In genomic region chr2:104356531-104356930, GRCm38 (mm10) we compare ENCODE assay signal across 25 mouse cellular contexts. TPM values are rescaled to one million over a fixed set of nuclear protein-coding genes. Genes with fewer than 3 reads are reported as not detected.
A peak's percentile ranks its signal among the peaks of the same experiment; 100 is the strongest.
DNase-seq lines count a peak whose midpoint lies in the region; ATAC-seq and TF ChIP-seq lines count a peak whose summit lies in the region.
"Had no signal": no experiment of that assay in that cellular context is flagged by ENCODE, and none has a peak within 500 bp of the region (broad histone marks: within the 10 kb centered on the region; RNA-seq: fewer than 3 reads in every experiment).

No protein-coding gene starts in this region.

- no peaks in the 10 kb centered on the region for H3K4me1 ChIP-seq in lung, adult 2 months (ENCODE audit: control insufficient read depth, insufficient read depth, low read length)
- H3K4me1 ChIP-seq: embryonic facial prominence, embryonic 12.5 days; embryonic facial prominence, embryonic 15.5 days; heart, embryonic 13.5 days had no signal

- H3K4me3 ChIP-seq in lung, adult 2 months (replicated peaks; ENCODE audit: extremely low read depth, low read depth, low read length) = no peak overlapping the region
- H3K4me3 ChIP-seq: embryonic facial prominence, embryonic 12.5 days; embryonic facial prominence, embryonic 15.5 days; heart, adult 2 months; heart, embryonic 10.5 days; heart, embryonic 13.5 days had no signal

- no peak for DNase-seq in frontal cortex, postnatal 10 days (ENCODE audit: low spot score in 2 of 2)
- DNase-seq in left cerebral cortex, postnatal 25 days (ENCODE audit: low spot score in 2 of 2) = peak; percentile 42 to 82
- DNase-seq in left cerebral cortex, postnatal 4 days = no peak
- DNase-seq in brain, adult 2 months (ENCODE audit: low read depth, low spot score) = peak; percentile 86
- DNase-seq in lung, adult 2 months = no peak
- DNase-seq: adrenal gland, adult 8-10 months; adrenal gland, postnatal 25 days; cerebellum, adult 18-20 months; cerebellum, adult 9-10 months; cerebellum, postnatal 14 days; forebrain, postnatal 0 days; gastrocnemius, postnatal 10 days; gastrocnemius, postnatal 36 days; heart, adult 2 months; heart, postnatal 14 days; heart, postnatal 4 days had no signal

- TF ChIP-seq CTCF in lung, adult 2 months (IDR thresholded peaks at IDR 0.05; ENCODE audit: insufficient read depth, low read length) = no peak

- ATAC-seq in frontal cortex, adult (ENCODE audit: low TSS enrichment) = peak; percentile 39
- ATAC-seq: activated CD4-positive, CD25-positive, alpha-beta regulatory T cell, adult 4 months; forebrain, embryonic 14.5 days; forebrain, postnatal 0 days; hindbrain, postnatal 0 days had no signal

- no peak for TF ChIP-seq POLR2A in lung, adult 2 months (IDR thresholded peaks at IDR 0.05; ENCODE audit: borderline replicate concordance, extremely low read depth, low read depth, low read length)

- intact Hi-C loops in left cerebral cortex, postnatal 25 days (cut with DNase I) = no loop called here
- intact Hi-C loops in left cerebral cortex, postnatal 4 days (cut with DNase I) = no loop called here

- WGBS in lung, adult 2 months = 69% methylated on average over 4 of the region's 4 CpGs

RNA-seq across cellular contexts. Expression of gene D430041D05Rik, which starts 54.3 kb away (rescaled TPM):
- total RNA-seq in left cerebral cortex, postnatal 25 days (2021) = 100 to 1,000 TPM; 124 to 128 TPM
- 100 to 1,000 TPM; 110 TPM for total RNA-seq in left cerebral cortex, postnatal 4 days (2021)
- 1.1 and 1.5 TPM in 2 replicates for polyA plus RNA-seq in lung, adult 2 months (2012; rRNA removed)
- total RNA-seq: granulocyte monocyte progenitor cell, adult 5-6 weeks had no signal

Comparison
In these comparisons a context has a peak if more than half of its experiments do, and no peak if none do; other contexts are left out.
1. DNase-seq: peak in left cerebral cortex, postnatal 25 days (2 of 2) and brain, adult 2 months (single experiment); none in frontal cortex, postnatal 10 days (0 of 2), left cerebral cortex, postnatal 4 days (single experiment) and lung, adult 2 months (single experiment).